Mouse (Mus musculus): Measurements from ENCODE around the gene Ggact. TPM values are rescaled to one million over a fixed set of nuclear protein-coding genes. Genes with fewer than 3 reads are reported as not detected.

Ggact gene
- polyA plus RNA-seq, 1 experiment from 2014 or later = 9.8 TPM

GRCm38 (mm10) chr14:122912812-122913498 is 602 bp downstream of the Ggact start:
- Histone ChIP-seq H3K4me3 (replicated peaks) (peak overlapping the region; percentile 71), H3K9me3 (peaks cover 9% of the 10 kb centered on the region; the same call in 1 of the 2 replicates), H3K36me3 (no peaks in the 10 kb centered on the region), H3K9ac (replicated peaks) (peak overlapping the region; percentile 73), H3K27me3 (no peaks in the 10 kb centered on the region), H3K4me1 (replicated peaks) (peaks cover 12% of the 10 kb centered on the region), H3K27ac (0 out of 2 replicates have a peak overlapping the region, but pooled peaks have one; percentile 19), H3K4me2 (peak overlapping the region; percentile 93)
- peak; percentile 73; the same call in 1 of the 2 replicates for ATAC-seq (ENCODE audit: insufficient number of reproducible peaks, insufficient read depth, low FRiP score, low TSS enrichment, low read depth)
- WGBS = under 1% methylated on average over 58 of the region's 58 CpGs

GRCm38 (mm10) chr14:122912137-122912536 is 1.4 kb downstream of the Ggact start:
- H3K27ac ChIP-seq = 0 out of 2 replicates have a peak overlapping the region, but pooled peaks have one; percentile 19
- no peaks in the 10 kb centered on the region for H3K27me3 ChIP-seq
- 38% methylated on average over 1 of the region's 1 CpGs for WGBS
- peak overlapping the region; percentile 93 for H3K4me2 ChIP-seq
- H3K4me3 ChIP-seq (replicated peaks) = peak overlapping the region; percentile 71
- no peak for ATAC-seq (ENCODE audit: insufficient number of reproducible peaks, insufficient read depth, low FRiP score, low TSS enrichment, low read depth)
- H3K9ac ChIP-seq (replicated peaks) = no peak overlapping the region
- peaks cover 12% of the 10 kb centered on the region for H3K4me1 ChIP-seq (replicated peaks)
- H3K9me3 ChIP-seq = peaks cover 10% of the 10 kb centered on the region
- no peaks in the 10 kb centered on the region for H3K36me3 ChIP-seq

GRCm38 (mm10) chr14:122911265-122911664 is 2.3 kb downstream of the Ggact start:
- H3K27me3 ChIP-seq = no peaks in the 10 kb centered on the region
- H3K9ac ChIP-seq (replicated peaks) = no peak overlapping the region
- no peak overlapping the region for H3K4me2 ChIP-seq
- peaks cover 12% of the 10 kb centered on the region for H3K4me1 ChIP-seq (replicated peaks)
- peaks cover 13% of the 10 kb centered on the region for H3K9me3 ChIP-seq
- H3K36me3 ChIP-seq = no peaks in the 10 kb centered on the region
- ATAC-seq (ENCODE audit: insufficient number of reproducible peaks, insufficient read depth, low FRiP score, low TSS enrichment, low read depth) = no peak
- no peak overlapping the region for H3K4me3 ChIP-seq (replicated peaks)
- H3K27ac ChIP-seq = no peak overlapping the region

- H3K9me3 ChIP-seq = peaks cover 13% of the 10 kb centered on the region
- 86% methylated on average over 5 of the region's 5 CpGs for WGBS
Measured at GRCm38 (mm10) chr14:122909368-122910091, 4.0 kb downstream of the Ggact start.

GRCm38 (mm10) chr14:122908075-122908474 is 5.5 kb downstream of the Ggact start:
- 92% methylated on average over 4 of the region's 4 CpGs for WGBS
- Histone ChIP-seq H3K4me2 (no peak overlapping the region), H3K27ac (no peak overlapping the region), H3K9me3 (peaks cover 13% of the 10 kb centered on the region), H3K9ac (replicated peaks) (no peak overlapping the region), H3K4me1 (replicated peaks) (peaks cover 11% of the 10 kb centered on the region), H3K36me3 (no peaks in the 10 kb centered on the region), H3K27me3 (no peaks in the 10 kb centered on the region), H3K4me3 (replicated peaks) (no peak overlapping the region)
- no peak for ATAC-seq (ENCODE audit: insufficient number of reproducible peaks, insufficient read depth, low FRiP score, low TSS enrichment, low read depth)

More at GRCm38 (mm10) chr14:122909368-122910091, 4.0 kb downstream of the Ggact start:
- H3K27me3 ChIP-seq = no peaks in the 10 kb centered on the region
- H3K4me3 ChIP-seq (replicated peaks) = no peak overlapping the region
- H3K36me3 ChIP-seq = no peaks in the 10 kb centered on the region
- H3K27ac ChIP-seq = no peak overlapping the region
- H3K4me1 ChIP-seq (replicated peaks) = peaks cover 12% of the 10 kb centered on the region
- no peak overlapping the region for H3K9ac ChIP-seq (replicated peaks)
- no peak overlapping the region for H3K4me2 ChIP-seq
- ATAC-seq (ENCODE audit: insufficient number of reproducible peaks, insufficient read depth, low FRiP score, low TSS enrichment, low read depth) = no peak

- no peak for ATAC-seq (ENCODE audit: insufficient number of reproducible peaks, insufficient read depth, low FRiP score, low TSS enrichment, low read depth)
- no peak overlapping the region for H3K4me2 ChIP-seq
- no peak overlapping the region for H3K27ac ChIP-seq
- peaks cover 13% of the 10 kb centered on the region for H3K9me3 ChIP-seq
- 94% methylated on average over 1 of the region's 1 CpGs for WGBS
- no peak overlapping the region for H3K9ac ChIP-seq (replicated peaks)
- H3K36me3 ChIP-seq = no peaks in the 10 kb centered on the region
- no peak overlapping the region for H3K4me3 ChIP-seq (replicated peaks)
- H3K27me3 ChIP-seq = no peaks in the 10 kb centered on the region
- H3K4me1 ChIP-seq (replicated peaks) = peaks cover 17% of the 10 kb centered on the region
Measured at GRCm38 (mm10) chr14:122905007-122905406, 8.6 kb downstream of the Ggact start.

GRCm38 (mm10) chr14:122903923-122904351 is 9.6 kb downstream of the Ggact start:
- 53% methylated on average over 2 of the region's 2 CpGs for WGBS
- Histone ChIP-seq H3K27ac (no peak overlapping the region), H3K4me1 (replicated peaks) (peaks cover 17% of the 10 kb centered on the region), H3K36me3 (no peaks in the 10 kb centered on the region), H3K4me2 (no peak overlapping the region), H3K9me3 (peaks cover 13% of the 10 kb centered on the region), H3K9ac (replicated peaks) (no peak overlapping the region), H3K4me3 (replicated peaks) (no peak overlapping the region), H3K27me3 (no peaks in the 10 kb centered on the region)
- no peak for ATAC-seq (ENCODE audit: insufficient number of reproducible peaks, insufficient read depth, low FRiP score, low TSS enrichment, low read depth)

- H3K27ac ChIP-seq = no peak overlapping the region
- ATAC-seq (ENCODE audit: insufficient number of reproducible peaks, insufficient read depth, low FRiP score, low TSS enrichment, low read depth) = no peak
- peaks cover 3% of the 10 kb centered on the region; the same call in 1 of the 2 replicates for H3K9me3 ChIP-seq
- no peak overlapping the region for H3K4me3 ChIP-seq (replicated peaks)
- no peak overlapping the region for H3K9ac ChIP-seq (replicated peaks)
- 63% methylated on average over 4 of the region's 4 CpGs for WGBS
- no peaks in the 10 kb centered on the region for H3K27me3 ChIP-seq
- H3K36me3 ChIP-seq = no peaks in the 10 kb centered on the region
- H3K4me2 ChIP-seq = no peak overlapping the region
- peaks cover 17% of the 10 kb centered on the region for H3K4me1 ChIP-seq (replicated peaks)
Measured at GRCm38 (mm10) chr14:122902884-122903283, 10.7 kb downstream of the Ggact start.

GRCm38 (mm10) chr14:122902136-122902535 is 11.4 kb downstream of the Ggact start:
- Histone ChIP-seq H3K4me3 (replicated peaks) (no peak overlapping the region), H3K27ac (no peak overlapping the region), H3K36me3 (no peaks in the 10 kb centered on the region), H3K4me1 (replicated peaks) (peaks cover 17% of the 10 kb centered on the region), H3K27me3 (no peaks in the 10 kb centered on the region), H3K9me3 (peaks cover 2% of the 10 kb centered on the region; the same call in 1 of the 2 replicates), H3K4me2 (no peak overlapping the region), H3K9ac (replicated peaks) (no peak overlapping the region)
- 56% methylated on average over 2 of the region's 2 CpGs for WGBS
- ATAC-seq (ENCODE audit: insufficient number of reproducible peaks, insufficient read depth, low FRiP score, low TSS enrichment, low read depth) = no peak

GRCm38 (mm10) chr14:122901715-122902114 is 11.8 kb downstream of the Ggact start:
- no peak overlapping the region for H3K4me2 ChIP-seq
- no peak for ATAC-seq (ENCODE audit: insufficient number of reproducible peaks, insufficient read depth, low FRiP score, low TSS enrichment, low read depth)
- no peaks in the 10 kb centered on the region for H3K27me3 ChIP-seq
- H3K4me3 ChIP-seq (replicated peaks) = no peak overlapping the region
- no peaks in the 10 kb centered on the region for H3K36me3 ChIP-seq
- no peak overlapping the region for H3K27ac ChIP-seq
- WGBS = 79% methylated on average over 2 of the region's 2 CpGs
- no peak overlapping the region for H3K9ac ChIP-seq (replicated peaks)
- H3K9me3 ChIP-seq = no peaks in the 10 kb centered on the region
- peaks cover 17% of the 10 kb centered on the region for H3K4me1 ChIP-seq (replicated peaks)

- Histone ChIP-seq H3K4me1 (replicated peaks) (peaks cover 17% of the 10 kb centered on the region), H3K4me3 (replicated peaks) (no peak overlapping the region), H3K9ac (replicated peaks) (no peak overlapping the region), H3K9me3 (no peaks in the 10 kb centered on the region), H3K27ac (no peak overlapping the region), H3K4me2 (no peak overlapping the region), H3K36me3 (no peaks in the 10 kb centered on the region), H3K27me3 (no peaks in the 10 kb centered on the region)
- WGBS = 82% methylated on average over 3 of the region's 3 CpGs
- ATAC-seq (ENCODE audit: insufficient number of reproducible peaks, insufficient read depth, low FRiP score, low TSS enrichment, low read depth) = no peak
Measured at GRCm38 (mm10) chr14:122901177-122901576, 12.4 kb downstream of the Ggact start.
